Mouse (Mus musculus) liver, adult 2 months (tissue): ENCODE results near the gene Alg12.

Experiments used
- CTCF ChIP-seq: fragments of 200-500 bp; IDR thresholded peaks from 2 replicates; pipeline ENCODE4 v1.5.1; 2011; ENCODE audit warnings: low read depth, low read length, control low read depth
- POLR2A ChIP-seq: fragments of 200-500 bp; IDR thresholded peaks from 2 replicates; pipeline ENCODE4 v1.6.1; 2011; ENCODE audit warnings: low read length, control low read depth; ENCODE audit not compliant: insufficient read depth; ENCODE audit errors: extremely low read depth

- TF ChIP-seq POLR2A: no peak
- no peak for TF ChIP-seq CTCF
These were observed 23.2 kb upstream of the Alg12 start for GRCm38 (mm10) chr15:88842300-88842673.
